In genomic region chr1:35813625-35814024, GRCm38 (mm10) we compare ENCODE assay signal across 12 mouse cellular contexts.
DNase-seq lines count a peak whose midpoint lies in the region; ATAC-seq and TF ChIP-seq lines count a peak whose summit lies in the region.
"Had no signal": no experiment of that assay in that cellular context is flagged by ENCODE, and none has a peak within 500 bp of the region (broad histone marks: within the 10 kb centered on the region; RNA-seq: fewer than 3 reads in every experiment).

No protein-coding gene starts in this region.

- H3K36me3 ChIP-seq in lung, embryonic 14.5 days (ENCODE audit: insufficient read depth) = no peaks in the 10 kb centered on the region
- peaks cover 0 to 6% of the 10 kb centered on the region in 2 experiments; a peak in 2 of 4 replicates for H3K36me3 ChIP-seq in MEL (ENCODE audit: control insufficient read depth in 1 of 2, insufficient read depth in 2 of 2, low read length in 2 of 2)
- H3K36me3 ChIP-seq: intestine, embryonic 15.5 days; liver, embryonic 15.5 days had no signal

- no peak overlapping the region for H3K4me3 ChIP-seq in lung, embryonic 14.5 days (ENCODE audit: low read depth, low read length)
- no peak overlapping the region for H3K4me3 ChIP-seq in MEL (ENCODE audit: control insufficient read depth in 1 of 2, insufficient read depth in 1 of 2, low read depth in 2 of 2, low read length in 2 of 2)
- H3K4me3 ChIP-seq: intestine, embryonic 15.5 days; liver, embryonic 15.5 days; myocyte had no signal

- peak; percentile 78 to 80 for TF ChIP-seq EP300 in MEL (IDR thresholded peaks at IDR 0.05; ENCODE audit: low read depth in 1 of 2, low read length in 2 of 2)

- no peak for TF ChIP-seq POLR2A in MEL (IDR thresholded peaks at IDR 0.05; ENCODE audit: control insufficient read depth in 1 of 2, insufficient read depth in 1 of 2, low read depth in 1 of 2, low read length in 2 of 2, poor library complexity in 1 of 2)

- no peak for DNase-seq in lung, embryonic 14.5 days
- no peak for DNase-seq in lung, postnatal 10 days
- DNase-seq in MEL (ENCODE audit: low read depth, low spot score) = peak; percentile 93
- no peak for DNase-seq in frontal cortex, postnatal 25 days (ENCODE audit: low spot score in 2 of 2)
- DNase-seq in cerebellum, adult 8-10 months = no peak
- DNase-seq: cerebellum, postnatal 25 days; gastrocnemius, postnatal 25 days had no signal

- no peak for TF ChIP-seq CTCF in lung, embryonic 14.5 days (IDR thresholded peaks at IDR 0.05; ENCODE audit: low read depth)
- no peak for TF ChIP-seq CTCF in MEL (IDR thresholded peaks at IDR 0.05 in 2 of 3, conservative IDR thresholded peaks at IDR 0.05 in 1 of 3; ENCODE audit: control insufficient read depth in 1 of 3, insufficient read depth in 1 of 3, low read depth in 2 of 3, low read length in 3 of 3, poor library complexity in 1 of 3, severe bottlenecking in 1 of 3)

- H3K79me2 ChIP-seq in MEL (ENCODE audit: control insufficient read depth, insufficient read depth, low read length, poor library complexity) = no peaks in the 10 kb centered on the region

- no peak overlapping the region for H3K4me2 ChIP-seq in lung, embryonic 14.5 days
- H3K4me2 ChIP-seq: intestine, embryonic 15.5 days; liver, embryonic 15.5 days had no signal

- H3K9ac ChIP-seq in lung, embryonic 14.5 days = no peak overlapping the region
- no peak overlapping the region for H3K9ac ChIP-seq in MEL (ENCODE audit: control insufficient read depth, low read depth, low read length, poor library complexity, severe bottlenecking)
- H3K9ac ChIP-seq: intestine, embryonic 15.5 days; liver, embryonic 15.5 days had no signal

- no peaks in the 10 kb centered on the region for H3K27me3 ChIP-seq in lung, embryonic 14.5 days (ENCODE audit: insufficient read depth, low read length)
- H3K27me3 ChIP-seq in MEL (ENCODE audit: control insufficient read depth in 1 of 2, insufficient read depth in 2 of 2, low read length in 2 of 2) = no peaks in the 10 kb centered on the region
- H3K27me3 ChIP-seq: intestine, embryonic 15.5 days; liver, embryonic 15.5 days had no signal

- no peak for TF ChIP-seq RAD21 in MEL (IDR thresholded peaks at IDR 0.05; ENCODE audit: low read depth, low read length)

- peak overlapping the region; percentile 18; the same call in 1 of the 2 replicates for H3K27ac ChIP-seq in lung, embryonic 14.5 days (ENCODE audit: low read depth)
- H3K27ac ChIP-seq in MEL (ENCODE audit: control insufficient read depth, low read depth, low read length) = peak overlapping the region; percentile 50; the same call in 1 of the 2 replicates
- H3K27ac ChIP-seq: intestine, embryonic 15.5 days; liver, embryonic 15.5 days had no signal

- no peak for ATAC-seq in lung, embryonic 14.5 days (ENCODE audit: insufficient read depth)
- ATAC-seq in granulocyte monocyte progenitor cell, adult 5-6 weeks (replicated peaks; ENCODE audit: poor library complexity, severe bottlenecking) = peak; percentile 82
- ATAC-seq in neutrophil, adult 5-6 weeks (ENCODE audit: extremely low read depth, insufficient number of reproducible peaks, low FRiP score, poor library complexity, severe bottlenecking) = peak; percentile 53; the same call in 1 of the 2 replicates
- ATAC-seq: intestine, embryonic 15.5 days had no signal

- no peaks in the 10 kb centered on the region for H3K9me3 ChIP-seq in lung, embryonic 14.5 days (ENCODE audit: low read depth, low read length)
- H3K9me3 ChIP-seq in MEL (replicated peaks; ENCODE audit: insufficient read depth, low read length) = no peaks in the 10 kb centered on the region
- H3K9me3 ChIP-seq: intestine, embryonic 15.5 days; liver, embryonic 15.5 days had no signal

- H3K4me1 ChIP-seq in lung, embryonic 14.5 days (ENCODE audit: insufficient read depth) = no peaks in the 10 kb centered on the region
- peaks cover 3 to 15% of the 10 kb centered on the region in 2 experiments; a peak in 3 of 4 replicates for H3K4me1 ChIP-seq in MEL (ENCODE audit: control insufficient read depth in 1 of 2, insufficient read depth in 2 of 2, low read length in 2 of 2)
- H3K4me1 ChIP-seq: intestine, embryonic 15.5 days; liver, embryonic 15.5 days had no signal

- WGBS in lung, embryonic 14.5 days = 80% methylated on average over 5 of the region's 5 CpGs

TF ChIP-seq in MEL, 35 proteins besides CTCF, POLR2A, EP300 and RAD21:
- TF ChIP-seq GATA1 (IDR thresholded peaks at IDR 0.05; ENCODE audit: low read depth, low read length) (peak; percentile 75), RCOR1 (IDR thresholded peaks at IDR 0.05; ENCODE audit: low read depth, low read length) (peak; percentile 74), KAT2A (conservative IDR thresholded peaks at IDR 0.05; ENCODE audit: low read depth, low read length) (no peak), MXI1 (IDR thresholded peaks at IDR 0.05; ENCODE audit: low read depth, low read length) (peak; percentile 64), USF2 (IDR thresholded peaks at IDR 0.05; ENCODE audit: borderline replicate concordance in 1 of 2, insufficient read depth in 1 of 2, low read depth in 1 of 2, low read length in 2 of 2) (no peak), BHLHE40 (IDR thresholded peaks at IDR 0.05; ENCODE audit: borderline replicate concordance, low read depth, low read length) (0 out of 2 replicates have a peak, but pooled peaks have one; percentile 18), ZMIZ1 (IDR thresholded peaks at IDR 0.05; ENCODE audit: low read depth, low read length) (no peak), MYC (IDR thresholded peaks at IDR 0.05; ENCODE audit: low read depth, low read length) (peak; percentile 90), MAX (IDR thresholded peaks at IDR 0.05; ENCODE audit: low read length) (peak; percentile 64), ETS1 (IDR thresholded peaks at IDR 0.05; ENCODE audit: low read depth, low read length) (peak; percentile 92), TBP (IDR thresholded peaks at IDR 0.05; ENCODE audit: low read depth, low read length) (peak; percentile 56; the same call in 1 of the 2 replicates), TCF12 (IDR thresholded peaks at IDR 0.05; ENCODE audit: low read depth, low read length) (peak; percentile 51), E2F4 (IDR thresholded peaks at IDR 0.05; ENCODE audit: borderline replicate concordance, low read depth, low read length) (no peak), ELF1 (IDR thresholded peaks at IDR 0.05; ENCODE audit: low read depth, low read length) (peak; percentile 58; the same call in 1 of the 2 replicates), SIN3A (IDR thresholded peaks at IDR 0.05; ENCODE audit: low read length) (peak; percentile 79; the same call in 1 of the 2 replicates)
